Mouse (Mus musculus): ENCODE measurements at regions not wholly inside any gene's neighbourhood (a gene's known extent, or its start where the extent isn't known, plus 50 kb on each side); places are given as distances from the start of the nearest gene placed in this dataset.

- DNase-seq, result peak in 1 of 2 experiments; percentile 5
Measured at GRCm38 (mm10) chr12:17481687-17482086, 62.9 kb upstream of the Odc1 start.

DNA sequence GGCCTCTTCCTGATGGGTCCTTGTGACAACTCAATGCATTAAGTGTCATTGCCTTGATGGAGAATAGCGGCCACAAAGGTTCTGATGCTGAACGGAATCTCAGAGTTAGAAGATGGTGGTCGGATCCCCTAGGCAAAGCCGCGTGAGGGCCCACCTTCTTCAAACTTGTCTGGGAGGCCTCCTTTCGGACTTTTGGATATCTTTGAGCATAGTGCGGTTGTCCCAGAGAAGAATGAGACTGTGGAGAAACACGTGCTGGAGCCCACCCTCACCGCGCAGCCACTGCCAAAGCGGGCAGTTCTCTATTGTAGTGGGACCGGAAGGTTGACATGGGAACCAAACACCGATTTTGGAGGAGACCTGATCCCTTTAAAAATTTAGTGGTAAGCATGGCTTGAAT, 62.4 kb upstream of the Odc1 start:
- DNase-seq, result no peak

DNA sequence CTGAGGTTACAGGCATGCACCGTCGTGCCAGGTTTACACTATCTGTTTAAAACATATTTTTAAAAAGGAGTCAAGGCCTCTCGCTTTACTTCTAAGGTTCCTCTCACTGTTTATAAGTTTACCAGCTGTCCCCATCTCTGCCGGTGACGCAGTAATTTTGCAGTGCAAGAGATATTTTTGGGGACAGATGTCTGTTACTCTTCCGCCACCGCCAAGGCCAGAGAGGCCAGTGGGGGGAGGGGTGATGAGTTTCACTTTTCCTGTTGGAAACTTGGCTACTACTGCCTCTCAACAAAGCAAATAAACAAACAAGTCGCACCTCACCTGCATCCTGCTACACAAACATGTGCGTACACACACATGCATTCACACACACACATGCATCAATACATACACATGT, 60.1 kb upstream of the Odc1 start:
- DNase-seq, result no peak

- DNase-seq, result no peak
Measured at GRCm38 (mm10) chr12:17486062-17486770, 58.4 kb upstream of the Odc1 start.

DNA sequence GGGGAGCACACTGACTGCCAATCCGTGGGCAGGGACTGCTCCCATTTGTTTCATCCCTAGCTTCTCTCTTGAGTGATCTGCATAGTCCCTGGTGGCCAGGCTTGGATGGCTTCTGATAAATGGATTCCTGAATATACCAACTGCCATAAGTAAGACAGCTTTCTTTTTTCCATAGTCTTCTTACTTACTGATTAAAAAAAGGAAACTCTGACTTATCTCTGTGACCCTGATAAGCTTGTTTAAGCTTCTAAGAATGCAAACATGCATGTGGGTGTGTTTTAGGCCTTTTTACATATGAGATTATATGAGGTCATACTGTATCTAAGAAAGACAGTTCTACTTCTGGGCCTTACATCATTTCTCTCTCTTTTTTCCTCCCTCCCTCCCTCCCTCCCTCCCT, 57.3 kb upstream of the Odc1 start:
- DNase-seq, result peak in 1 of 2 experiments; percentile 5

DNA sequence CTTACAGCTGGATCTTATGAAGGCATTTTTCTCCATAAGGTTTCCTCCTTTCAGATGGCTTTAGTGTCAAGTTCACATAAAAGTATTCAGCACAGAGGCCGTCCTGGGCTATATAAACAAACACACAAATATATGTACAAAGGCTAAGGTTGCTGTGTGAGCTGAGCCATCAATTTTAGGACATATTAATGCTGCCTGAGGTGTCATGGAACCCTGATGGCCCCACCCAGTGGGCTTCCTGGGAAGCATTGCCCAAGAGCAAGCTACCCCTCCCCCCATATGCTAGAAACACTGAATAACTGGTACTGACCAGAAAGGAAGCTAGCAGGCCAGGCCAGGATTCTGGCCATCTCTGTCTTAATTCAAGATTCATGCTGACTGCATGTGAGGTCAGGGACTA, 56.4 kb upstream of the Odc1 start:
- DNase-seq, result peak in 1 of 2 experiments; percentile 11

DNA sequence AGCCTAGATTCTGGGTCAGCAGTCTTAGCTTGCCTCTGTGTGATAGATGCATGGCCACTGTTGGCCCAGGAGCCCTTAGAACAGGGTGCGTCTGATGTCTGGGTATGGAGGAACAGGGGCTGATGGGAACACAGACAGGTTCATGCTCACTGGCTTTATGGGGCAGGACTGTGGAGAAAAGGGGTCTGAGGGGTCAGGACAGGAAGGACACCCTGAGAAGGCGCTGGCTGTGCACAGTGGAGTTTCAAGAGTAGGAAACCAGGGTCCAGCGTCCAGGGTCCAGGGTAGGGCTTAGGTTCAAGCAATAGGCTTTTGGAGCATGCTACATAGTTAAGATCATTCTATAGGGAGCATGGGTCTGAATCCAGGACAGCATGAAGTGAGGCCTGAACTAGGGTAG, 54.6 kb upstream of the Odc1 start:
- peak in 1 of 2 experiments; percentile 5 for DNase-seq

DNA sequence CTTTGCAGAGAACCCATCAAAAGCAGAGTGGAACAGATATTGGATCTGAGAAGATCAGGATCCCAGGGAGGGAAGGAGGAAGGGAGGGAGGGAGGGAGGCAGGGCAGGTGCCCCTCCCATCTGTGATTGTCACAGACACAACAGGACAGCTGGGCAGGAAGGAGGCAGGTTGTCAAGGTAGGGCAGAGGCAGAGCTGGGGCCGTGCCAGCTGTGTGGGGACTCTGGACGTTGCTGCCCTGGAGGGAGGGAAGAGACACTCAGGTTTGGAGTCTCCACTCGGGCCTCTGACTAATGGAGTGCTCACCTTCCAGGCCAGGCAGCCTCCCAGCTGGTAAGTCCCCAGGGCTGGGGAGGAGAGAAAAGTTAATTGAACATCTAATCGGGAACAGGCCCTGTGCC, 52.0 kb upstream of the Odc1 start:
- DNase-seq, result peak in 1 of 2 experiments; percentile 17

DNA sequence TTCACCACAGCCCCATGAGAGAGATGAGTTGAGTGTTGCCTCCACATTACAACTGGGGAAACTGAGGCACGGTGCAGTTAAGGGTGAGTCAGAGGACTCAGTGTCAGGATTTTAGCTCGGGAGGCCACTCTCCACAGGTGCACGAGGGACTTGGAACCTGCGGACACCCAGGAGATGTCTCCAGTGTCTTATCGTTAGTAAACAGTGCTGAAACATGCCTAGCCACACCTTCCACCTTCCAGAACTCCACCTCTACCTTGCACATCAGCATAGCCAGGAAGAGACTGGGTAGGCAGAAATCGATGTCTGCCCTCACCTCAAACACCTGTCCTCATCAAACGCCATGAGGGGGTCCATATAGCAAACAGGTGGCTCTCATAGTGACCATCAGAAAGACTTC, 51.5 kb upstream of the Odc1 start:
- peak in 1 of 2 experiments; percentile 15 for DNase-seq

GRCm38 (mm10) chr12:17493810-17494209, 50.8 kb upstream of the Odc1 start:
- DNase-seq, result peak in 1 of 2 experiments; percentile 25
